Mouse (Mus musculus) midbrain, embryonic 12.5 days (tissue): ENCODE data around the gene Gm45234. TPM values are rescaled to one million over a fixed set of nuclear protein-coding genes. Genes with fewer than 3 reads are reported as not detected.

Experiments
- ATAC-seq: fragments of 200-750 bp; cut with Nextera tagmentation; 2 replicates; pipeline ENCODE4 v1.8.0; 2017; ENCODE audit warnings: low read depth, moderate TSS enrichment, moderate library complexity; ENCODE audit not compliant: low FRiP score
- H3K27ac ChIP-seq: fragments of 300-500 bp; sonication (generic); replicated peaks from 2 replicates; pipeline ENCODE4 v1.5.1; 2016; ENCODE audit warnings: mild to moderate bottlenecking
- H3K27me3 ChIP-seq: fragments of 300-500 bp; sonication (generic); 2 replicates; pipeline ENCODE4 v1.6.1; 2016; ENCODE audit warnings: mild to moderate bottlenecking
- H3K36me3 ChIP-seq: fragments of 300-500 bp; sonication (generic); 2 replicates; pipeline ENCODE4 v1.6.1; 2016
- H3K4me1 ChIP-seq: fragments of 300-500 bp; sonication (generic); 2 replicates; pipeline ENCODE4 v1.6.1; 2016
- H3K4me2 ChIP-seq: fragments of 300-500 bp; sonication (generic); replicated peaks from 2 replicates; pipeline ENCODE4 v1.6.1; 2016; ENCODE audit warnings: mild to moderate bottlenecking, moderate library complexity
- H3K4me3 ChIP-seq: fragments of 300-500 bp; sonication (generic); 2 replicates; pipeline ENCODE4 v1.5.1; 2016; ENCODE audit warnings: mild to moderate bottlenecking
- H3K9ac ChIP-seq: fragments of 300-500 bp; sonication (generic); replicated peaks from 2 replicates; pipeline ENCODE4 v1.6.1; 2016; ENCODE audit warnings: mild to moderate bottlenecking, moderate library complexity
- H3K9me3 ChIP-seq: fragments of 300-500 bp; sonication (generic); 2 replicates; pipeline ENCODE4 v1.6.1; 2016; ENCODE audit warnings: mild to moderate bottlenecking
- WGBS: fragments of 180-500 bp; shearing (Covaris S2); methylation state at CpG from one replicate; pipeline ENCODE4 v1.1.7; 2016; 5-methylcytosine and 5-hydroxymethylcytosine counted together
- polyA plus RNA-seq: library from polyadenylated mRNA; unstranded; fragments of >200 nt; fragmentation: Nextera tagmentation; extraction: Ambion mirVana; gene quantifications from 2 replicates; pipeline ENCODE4 v1.2.1, GENCODE M21; 2016

Gene Gm45234
- polyA plus RNA-seq, 1 experiment from 2014 or later, result not detected

- Histone ChIP-seq H3K4me2 (no peak overlapping the region), H3K9ac (no peak overlapping the region), H3K27ac (no peak overlapping the region), H3K4me1 (peaks cover 13% of the 10 kb centered on the region), H3K27me3 (no peaks in the 10 kb centered on the region), H3K9me3 (no peaks in the 10 kb centered on the region), H3K4me3 (no peak overlapping the region), H3K36me3 (peaks cover 43% of the 10 kb centered on the region)
- no peak for ATAC-seq
- 83% methylated on average over 13 of the region's 13 CpGs for WGBS
Observed at GRCm38 (mm10) chr6:124717968-124718367, 37.9 kb downstream of the Gm45234 start.

DNA sequence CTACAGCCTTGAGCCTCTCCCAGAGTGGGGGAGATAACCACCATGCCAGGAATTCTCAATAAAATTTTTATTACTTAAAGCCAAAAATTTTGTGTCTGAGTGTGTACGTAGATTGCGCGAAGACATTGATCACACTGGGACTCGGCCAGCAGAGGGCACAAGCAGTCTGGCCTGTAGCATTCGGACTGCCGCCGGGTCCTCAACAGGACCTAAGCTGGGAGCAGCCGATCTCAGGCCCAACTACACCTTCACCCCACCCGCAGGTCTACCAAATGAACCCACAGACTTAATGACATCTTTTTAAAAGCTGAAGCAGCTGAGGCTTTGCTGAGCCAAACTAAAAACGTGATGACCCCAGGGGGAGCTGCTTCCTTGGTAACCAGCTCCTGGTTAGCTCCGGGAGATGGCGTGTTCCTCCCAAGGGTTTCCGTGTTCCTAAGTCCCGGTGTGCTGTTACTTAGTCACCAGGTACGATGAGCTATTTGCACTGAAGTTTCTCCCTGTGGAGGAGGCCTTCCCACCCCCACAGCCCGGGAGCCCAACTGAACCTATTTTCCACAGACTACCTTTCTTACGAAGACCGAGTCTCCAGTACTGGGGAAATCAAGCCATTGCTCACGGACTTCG, 38.8 kb downstream of the Gm45234 start:
- H3K9me3 ChIP-seq, result no peaks in the 10 kb centered on the region
- no peaks in the 10 kb centered on the region for H3K27me3 ChIP-seq
- H3K4me1 ChIP-seq, result peaks cover 17% of the 10 kb centered on the region
- no peak overlapping the region for H3K27ac ChIP-seq
- ATAC-seq, result no peak
- H3K4me3 ChIP-seq, result no peak overlapping the region
- H3K9ac ChIP-seq, result no peak overlapping the region
- H3K36me3 ChIP-seq, result peaks cover 43% of the 10 kb centered on the region
- no peak overlapping the region for H3K4me2 ChIP-seq
- 66% methylated on average over 20 of the region's 20 CpGs for WGBS

- Histone ChIP-seq H3K27ac (peak overlapping the region; percentile 80; the same call in 1 of the 2 replicates), H3K4me2 (peak overlapping the region; percentile 97), H3K4me1 (peaks cover 32% of the 10 kb centered on the region), H3K27me3 (no peaks in the 10 kb centered on the region), H3K9ac (peak overlapping the region; percentile 94), H3K4me3 (peak overlapping the region; percentile 96), H3K36me3 (peaks cover 47% of the 10 kb centered on the region), H3K9me3 (no peaks in the 10 kb centered on the region)
- ATAC-seq, result no peak
- WGBS, result 17% methylated on average over 11 of the region's 11 CpGs
Observed at GRCm38 (mm10) chr6:124712918-124713317, 42.9 kb downstream of the Gm45234 start.

DNA sequence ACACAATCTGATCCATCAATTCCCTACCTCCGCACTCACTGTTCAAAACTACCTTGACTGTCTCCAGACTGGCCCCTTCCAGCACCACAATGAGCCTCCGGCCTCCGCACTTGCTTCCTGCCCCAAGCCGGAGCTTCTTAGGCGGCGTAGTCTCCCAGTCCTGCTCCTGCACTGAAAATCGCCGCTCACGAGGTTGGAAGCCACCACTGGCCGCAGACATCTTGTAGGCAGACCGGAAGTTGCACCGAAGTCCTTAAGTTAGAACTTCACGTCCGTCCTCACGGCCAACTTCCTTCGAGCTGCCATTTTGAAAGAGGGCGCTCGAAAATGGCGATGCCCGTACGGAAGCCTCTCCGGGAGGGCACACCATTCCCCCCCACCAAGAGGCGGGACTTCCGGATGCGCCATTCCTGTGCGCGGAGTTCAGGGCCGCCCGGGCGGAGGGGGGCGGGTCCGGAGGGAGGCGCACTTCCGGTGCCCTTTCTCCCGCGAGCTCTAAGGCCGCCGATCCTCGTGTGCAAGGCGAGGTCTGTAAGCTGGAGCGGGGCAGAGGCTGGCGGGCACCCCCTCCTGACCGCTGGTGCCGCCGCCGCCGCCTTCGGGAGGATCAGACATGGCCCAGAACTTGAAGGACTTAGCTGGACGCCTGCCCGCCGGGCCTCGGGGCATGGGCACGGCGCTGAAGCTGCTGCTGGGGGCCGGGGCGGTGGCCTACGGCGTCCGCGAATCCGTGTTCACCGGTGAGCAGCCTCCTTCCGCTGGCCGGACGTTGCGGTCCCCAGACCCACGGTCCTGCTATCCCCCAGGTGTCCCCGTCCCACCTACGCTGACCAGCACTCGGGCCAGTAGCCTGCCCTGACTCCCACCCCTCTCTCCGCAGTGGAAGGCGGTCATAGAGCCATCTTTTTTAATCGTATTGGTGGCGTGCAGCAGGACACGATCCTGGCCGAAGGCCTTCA, 43.7 kb downstream of the Gm45234 start, which contains the start of the genes Emg1 and Phb2:
Emg1 (minus strand) TSS at position 355 of the 959 bp plus-strand sequence.
Phb2 (plus strand) TSS at position 513 of the 959 bp plus-strand sequence.
- H3K4me1 ChIP-seq, result peaks cover 32% of the 10 kb centered on the region
- peak within 1 kb of the TSS; percentile 97 for H3K4me2 ChIP-seq
- H3K27ac ChIP-seq, result peak within 1 kb of the TSS; percentile 80
- H3K27me3 ChIP-seq, result no peaks in the 10 kb centered on the region
- H3K9ac ChIP-seq, result peak within 1 kb of the TSS; percentile 94
- WGBS, result under 1% methylated on average over 76 of the region's 76 CpGs
- peaks cover 48% of the 10 kb centered on the region for H3K36me3 ChIP-seq
- no peaks in the 10 kb centered on the region for H3K9me3 ChIP-seq
- peak within 1 kb of the TSS; percentile 96 for H3K4me3 ChIP-seq
- peak; percentile 96 for ATAC-seq

- Histone ChIP-seq H3K9me3 (no peaks in the 10 kb centered on the region), H3K4me1 (peaks cover 24% of the 10 kb centered on the region), H3K27me3 (no peaks in the 10 kb centered on the region), H3K9ac (no peak overlapping the region), H3K4me2 (no peak overlapping the region), H3K27ac (no peak overlapping the region), H3K36me3 (peaks cover 49% of the 10 kb centered on the region), H3K4me3 (no peak overlapping the region)
- ATAC-seq, result no peak
- 94% methylated on average over 10 of the region's 10 CpGs for WGBS
Observed at GRCm38 (mm10) chr6:124708289-124708889, 47.4 kb downstream of the Gm45234 start.

DNA sequence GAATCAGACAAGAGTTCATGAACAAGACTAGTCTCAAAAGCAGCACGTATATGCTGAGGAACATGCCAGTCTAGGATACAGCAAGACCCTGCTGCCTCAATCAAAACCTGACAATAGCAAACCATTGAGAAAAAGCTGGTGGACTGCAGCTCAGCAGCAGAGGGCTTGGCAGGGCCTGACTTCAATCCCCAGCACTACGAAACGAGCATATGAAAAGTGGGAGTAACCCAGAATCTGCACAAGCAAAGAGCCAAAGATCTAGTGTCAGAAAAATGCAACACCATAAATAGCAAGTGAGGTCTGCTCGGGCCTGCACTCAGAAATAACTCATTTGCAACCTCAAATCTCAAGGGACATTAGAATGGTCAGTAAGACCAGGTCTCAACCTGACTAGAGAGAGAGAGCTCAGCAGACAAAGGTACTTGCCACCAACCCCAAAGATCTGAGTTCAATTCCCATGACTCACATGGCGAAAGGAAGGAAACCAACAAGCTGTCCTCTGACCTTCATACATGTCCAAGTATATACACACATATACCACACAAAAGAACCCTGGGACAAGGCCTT, 49.7 kb downstream of the Gm45234 start:
- no peak for ATAC-seq
- no peak overlapping the region for H3K4me2 ChIP-seq
- 91% methylated on average over 5 of the region's 5 CpGs for WGBS
- H3K4me1 ChIP-seq, result peaks cover 12% of the 10 kb centered on the region
- no peak overlapping the region for H3K4me3 ChIP-seq
- no peak overlapping the region for H3K9ac ChIP-seq
- H3K9me3 ChIP-seq, result no peaks in the 10 kb centered on the region
- H3K27me3 ChIP-seq, result no peaks in the 10 kb centered on the region
- peaks cover 72% of the 10 kb centered on the region for H3K36me3 ChIP-seq
- no peak overlapping the region for H3K27ac ChIP-seq

GRCm38 (mm10) chr6:124704417-124704816, 51.4 kb downstream of the Gm45234 start:
- peaks cover 89% of the 10 kb centered on the region for H3K36me3 ChIP-seq
- no peaks in the 10 kb centered on the region for H3K27me3 ChIP-seq

GRCm38 (mm10) chr6:124703789-124704188, 52.0 kb downstream of the Gm45234 start:
- 74% methylated on average over 7 of the region's 7 CpGs for WGBS
- Histone ChIP-seq H3K4me2 (no peak overlapping the region), H3K36me3 (peaks cover 93% of the 10 kb centered on the region), H3K9me3 (no peaks in the 10 kb centered on the region), H3K27ac (no peak overlapping the region), H3K4me3 (no peak overlapping the region), H3K9ac (no peak overlapping the region), H3K27me3 (no peaks in the 10 kb centered on the region), H3K4me1 (no peaks in the 10 kb centered on the region)
- no peak for ATAC-seq

More at GRCm38 (mm10) chr6:124704417-124704816, 51.4 kb downstream of the Gm45234 start:
- H3K27ac ChIP-seq, result no peak overlapping the region
- H3K4me1 ChIP-seq, result peaks cover 3% of the 10 kb centered on the region; the same call in 1 of the 2 replicates
- no peak overlapping the region for H3K4me2 ChIP-seq
- no peak overlapping the region for H3K9ac ChIP-seq
- no peak overlapping the region for H3K4me3 ChIP-seq
- 93% methylated on average over 2 of the region's 2 CpGs for WGBS
- no peaks in the 10 kb centered on the region for H3K9me3 ChIP-seq
- ATAC-seq, result no peak

DNA sequence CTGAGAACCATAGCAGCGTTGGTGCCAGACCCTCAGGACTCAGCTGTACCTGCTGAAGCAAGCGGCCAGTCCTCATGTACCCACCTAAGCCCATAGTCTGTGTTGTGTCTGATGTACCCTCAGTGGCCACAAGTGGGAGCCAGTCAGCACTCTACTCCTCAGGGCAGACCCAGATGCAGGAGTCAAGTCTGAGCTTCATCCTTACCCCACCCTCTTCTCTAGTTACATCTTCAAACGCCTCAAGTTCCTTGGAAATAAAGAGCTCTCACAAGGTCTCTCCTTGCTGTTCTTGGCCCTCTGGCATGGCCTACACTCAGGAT, 53.1 kb downstream of the Gm45234 start:
- no peaks in the 10 kb centered on the region for H3K4me1 ChIP-seq
- H3K4me3 ChIP-seq, result no peak overlapping the region
- ATAC-seq, result peak; percentile 55
- H3K9ac ChIP-seq, result no peak overlapping the region
- H3K36me3 ChIP-seq, result peaks cover 87% of the 10 kb centered on the region
- H3K4me2 ChIP-seq, result no peak overlapping the region
- no peak overlapping the region for H3K27ac ChIP-seq
- 55% methylated on average over 3 of the region's 3 CpGs for WGBS
- no peaks in the 10 kb centered on the region for H3K9me3 ChIP-seq
- H3K27me3 ChIP-seq, result no peaks in the 10 kb centered on the region

- no peak overlapping the region for H3K9ac ChIP-seq
- no peaks in the 10 kb centered on the region for H3K9me3 ChIP-seq
- WGBS, result 92% methylated on average over 17 of the region's 17 CpGs
- H3K36me3 ChIP-seq, result peaks cover 82% of the 10 kb centered on the region
- no peak overlapping the region for H3K4me3 ChIP-seq
- H3K4me1 ChIP-seq, result no peaks in the 10 kb centered on the region
- no peak overlapping the region for H3K4me2 ChIP-seq
- peak; percentile 16; the same call in 1 of the 2 replicates for ATAC-seq
- no peaks in the 10 kb centered on the region for H3K27me3 ChIP-seq
- H3K27ac ChIP-seq, result no peak overlapping the region
Observed at GRCm38 (mm10) chr6:124702102-124702783, 53.6 kb downstream of the Gm45234 start.

DNA sequence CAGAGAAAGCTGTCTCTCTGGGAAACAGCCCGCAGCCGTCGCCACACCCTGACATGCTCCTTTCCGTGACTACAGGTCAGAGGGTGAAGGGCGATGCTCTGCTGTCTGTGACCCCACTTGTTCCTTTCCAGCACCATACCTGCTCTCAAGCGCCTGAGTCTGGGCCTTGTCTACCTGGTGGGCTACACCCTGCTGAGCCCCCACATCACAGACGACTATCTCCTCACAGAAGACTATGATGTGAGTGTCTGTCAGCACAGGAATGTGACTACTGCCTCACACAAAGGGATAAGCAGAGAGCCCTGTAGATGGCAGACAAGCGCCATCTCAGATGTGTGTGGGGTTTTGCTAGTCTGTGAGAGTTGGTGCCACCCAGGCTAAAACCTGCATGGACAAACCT, 54.5 kb downstream of the Gm45234 start:
- no peak for ATAC-seq
- H3K27ac ChIP-seq, result no peak overlapping the region
- H3K36me3 ChIP-seq, result peaks cover 74% of the 10 kb centered on the region
- no peak overlapping the region for H3K4me3 ChIP-seq
- no peaks in the 10 kb centered on the region for H3K4me1 ChIP-seq
- no peaks in the 10 kb centered on the region for H3K27me3 ChIP-seq
- H3K9ac ChIP-seq, result no peak overlapping the region
- H3K9me3 ChIP-seq, result no peaks in the 10 kb centered on the region
- 78% methylated on average over 8 of the region's 8 CpGs for WGBS
- no peak overlapping the region for H3K4me2 ChIP-seq
